Mouse (Mus musculus) urinary bladder, postnatal 36 days (tissue): ENCODE measurements around the gene Ccdc186.
"Not testable (repeated sequence)": the region's sequence is repeated elsewhere in the genome, so short reads cannot be mapped to it uniquely, and the experiment has no call there.

ENCODE experiments used
- DNase-seq, 2 experiments: peaks; one replicate each; pipeline ENCODE4 v3.0.0; 2022; ENCODE audit warnings: low spot score in 2 of 2, mixed read lengths in 1 of 2

The Ccdc186 gene

DNA sequence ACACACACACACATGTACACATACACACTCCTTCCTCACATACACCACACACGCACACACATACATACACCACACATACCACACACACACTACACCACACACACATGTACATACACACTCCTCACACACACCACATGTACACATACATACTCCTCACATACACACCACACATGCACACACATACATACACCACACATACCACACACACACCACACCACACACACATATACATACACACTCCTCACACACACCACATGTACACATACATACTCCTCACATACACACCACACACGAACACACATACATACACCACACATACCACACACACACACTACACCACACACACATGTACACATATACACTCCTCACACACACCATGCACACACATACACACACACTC, 63.7 kb downstream of the Ccdc186 start:
- no peak for DNase-seq

- DNase-seq: no peak
Observed at GRCm38 (mm10) chr19:56756412-56756811, 65.6 kb downstream of the Ccdc186 start.

DNA sequence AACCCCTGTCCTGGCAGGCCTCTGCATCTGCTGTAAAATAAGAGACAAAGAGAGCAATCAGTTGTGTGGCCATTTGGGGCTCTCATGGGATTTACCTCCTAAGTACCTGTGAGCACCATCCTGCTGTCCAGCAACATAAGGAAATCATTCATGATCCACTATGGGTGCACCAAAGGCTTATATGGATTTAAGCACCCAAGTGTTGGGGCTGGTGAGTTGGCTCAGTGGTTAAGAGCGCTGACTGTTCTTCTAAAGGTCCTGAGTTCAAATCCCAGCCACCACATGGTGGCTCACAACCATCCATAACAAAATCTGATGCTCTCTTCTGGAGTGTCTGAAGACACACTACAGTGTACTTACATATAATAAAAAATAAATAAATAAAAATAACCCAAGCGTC, 67.5 kb downstream of the Ccdc186 start:
- DNase-seq: not testable (repeated sequence)

DNA sequence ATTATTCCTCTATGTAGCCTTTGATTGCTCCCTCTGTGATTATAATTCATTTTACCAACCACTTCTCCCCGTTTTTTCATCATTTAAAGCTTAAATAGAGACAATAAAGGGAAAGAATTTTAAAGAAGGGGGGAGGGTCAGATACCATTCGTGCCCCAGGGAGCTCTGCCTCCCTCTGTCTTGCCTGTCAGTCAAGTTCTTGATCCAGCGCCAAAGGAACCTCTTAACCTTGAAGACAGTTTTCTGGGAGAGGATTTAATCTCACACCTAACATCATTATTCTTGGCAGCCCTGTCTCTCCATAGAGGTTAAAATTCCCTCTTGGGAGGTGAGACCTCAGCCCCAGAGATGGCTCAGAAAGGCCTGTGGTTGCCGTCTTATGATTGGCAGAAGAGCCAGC, 71.3 kb downstream of the Ccdc186 start:
- DNase-seq: no peak

DNA sequence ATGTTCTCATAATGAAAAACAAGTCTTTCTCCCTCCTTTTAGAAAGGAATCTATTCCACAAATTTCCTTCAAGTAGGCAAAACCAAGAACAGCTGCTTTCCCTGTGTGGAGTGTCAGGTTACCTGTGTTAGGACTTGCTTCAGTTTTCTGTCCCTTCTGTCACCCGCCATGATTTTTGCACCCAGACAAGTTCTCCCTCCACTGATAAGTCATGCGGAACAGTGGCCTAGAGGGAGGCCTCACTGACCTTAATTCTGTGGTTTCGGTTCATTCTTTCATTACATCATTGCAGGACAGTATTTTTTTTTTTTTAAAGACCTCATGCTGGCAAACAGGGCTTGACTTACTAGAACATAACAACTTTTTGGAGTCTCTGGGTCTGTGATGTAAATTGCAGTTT, 72.6 kb downstream of the Ccdc186 start:
- no peak for DNase-seq

DNA sequence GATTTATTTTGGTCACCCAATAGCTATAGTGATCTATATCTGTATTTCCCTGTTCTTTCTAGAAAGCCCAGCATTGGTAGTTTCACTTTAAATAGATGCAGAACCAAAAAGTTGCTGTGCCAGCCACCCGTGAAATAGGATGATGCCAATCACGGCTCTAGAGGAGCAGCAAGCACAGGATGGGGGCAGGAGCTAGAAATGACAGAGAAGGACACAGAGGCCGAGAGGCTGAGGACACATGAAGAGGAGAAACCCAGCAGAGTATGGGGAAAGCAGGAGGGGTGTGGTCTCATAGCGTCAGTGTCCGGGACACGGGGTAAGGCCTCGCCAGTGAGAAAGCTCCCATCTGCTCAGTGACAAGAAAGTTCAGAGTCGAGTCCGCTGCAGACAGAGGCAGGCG, 74.1 kb downstream of the Ccdc186 start:
- no peak for DNase-seq

DNA sequence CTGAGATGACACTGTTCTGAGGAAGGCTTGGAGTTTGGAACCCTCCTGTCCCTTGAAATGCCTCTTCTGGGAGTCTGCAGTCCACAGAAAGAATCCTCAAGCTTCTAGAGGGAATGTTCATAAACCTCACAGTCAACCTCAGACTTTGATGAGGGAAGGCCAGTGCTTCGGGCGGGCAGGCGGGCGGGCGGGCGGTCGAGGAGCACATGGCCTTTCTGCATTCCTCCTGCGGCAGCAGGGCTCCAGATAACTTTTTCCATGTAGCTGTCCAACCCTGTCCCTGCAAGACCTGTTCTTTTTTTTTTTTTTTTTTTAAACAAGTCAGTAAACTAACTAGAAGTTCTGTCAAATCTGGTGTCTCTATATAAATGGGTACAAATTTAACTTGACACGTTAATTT, 75.4 kb downstream of the Ccdc186 start:
- DNase-seq: no peak

GRCm38 (mm10) chr19:56745528-56745927, 76.5 kb downstream of the Ccdc186 start:
- DNase-seq: no peak

DNA sequence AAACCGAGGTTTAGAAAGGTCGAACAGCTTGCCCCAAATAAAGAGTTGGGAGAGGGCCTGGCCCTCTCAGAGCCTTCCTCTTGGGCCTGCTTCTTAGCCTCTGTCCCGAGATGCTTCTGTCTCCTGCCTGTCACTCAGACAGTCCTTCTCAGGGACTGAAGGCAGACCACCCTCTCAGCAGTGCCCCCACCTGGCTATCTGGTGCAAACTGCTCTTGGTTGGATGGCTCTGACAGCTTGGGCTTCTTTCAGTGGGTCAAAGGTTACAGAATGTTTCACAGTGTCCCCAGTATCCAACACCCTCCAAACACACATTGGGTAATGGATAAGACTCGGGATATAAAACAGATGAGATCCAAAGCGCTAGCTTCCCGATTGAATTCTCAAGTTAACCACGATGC, 76.9 kb downstream of the Ccdc186 start:
- no peak for DNase-seq
